Mouse (Mus musculus) spleen, adult 2 months (tissue): ENCODE results near the gene Chmp2b. TPM values are rescaled to one million over a fixed set of nuclear protein-coding genes. Genes with fewer than 3 reads are reported as not detected.

Experiments used
- DNase-seq, 2 experiments: peaks; one replicate each; pipeline versions ENCODE4 v3.0.0 to v3.0.0-alpha.2; 2012 to 2021; ENCODE audit warnings: low spot score in 2 of 2, low read depth in 1 of 2
- H3K27ac ChIP-seq: fragments of 200-500 bp; 2 replicates; pipeline ENCODE4 v1.5.1; 2012; ENCODE audit warnings: low read length, inconsistent platforms; ENCODE audit not compliant: insufficient read depth
- H3K27me3 ChIP-seq: fragments of 200-500 bp; 2 replicates; pipeline ENCODE4 v1.6.1; 2012; ENCODE audit warnings: mild to moderate bottlenecking, moderate library complexity, low read length, inconsistent platforms; ENCODE audit not compliant: control insufficient read depth, insufficient read depth
- H3K36me3 ChIP-seq: fragments of 200-500 bp; 2 replicates; pipeline ENCODE4 v1.6.1; 2012; ENCODE audit warnings: mild to moderate bottlenecking, low read length, inconsistent platforms; ENCODE audit not compliant: control insufficient read depth, insufficient read depth
- H3K4me1 ChIP-seq: fragments of 200-500 bp; 2 replicates; pipeline ENCODE4 v1.6.1; 2011; ENCODE audit warnings: inconsistent platforms; ENCODE audit not compliant: control insufficient read depth, insufficient read depth, insufficient read length
- H3K4me3 ChIP-seq: fragments of 200-500 bp; 2 replicates; pipeline ENCODE4 v1.5.1; 2011; ENCODE audit warnings: mild to moderate bottlenecking, inconsistent platforms; ENCODE audit not compliant: insufficient read depth, insufficient read length; ENCODE audit errors: extremely low read depth
- CTCF ChIP-seq: fragments of 200-500 bp; IDR thresholded peaks from 2 replicates; pipeline ENCODE4 v1.5.1; 2011; ENCODE audit warnings: mild to moderate bottlenecking, inconsistent platforms; ENCODE audit not compliant: insufficient read depth, insufficient read length, insufficient replicate concordance; ENCODE audit errors: extremely low read depth
- POLR2A ChIP-seq: fragments of 200-500 bp; IDR thresholded peaks from 2 replicates; pipeline ENCODE4 v1.6.1; 2011; ENCODE audit warnings: low read depth, low read length, inconsistent platforms
- WGBS: fragments of 180-500 bp; shearing (Covaris S2); methylation state at CpG from one replicate; pipeline ENCODE4 v1.1.7; 2018; 5-methylcytosine and 5-hydroxymethylcytosine counted together
- polyA plus RNA-seq: library from polyadenylated mRNA; depleted of rRNA; stranded (reverse); fragments of >200 nt; gene quantifications from 2 replicates; pipeline ENCODE4 v1.2.3, GENCODE M21; 2012

The Chmp2b gene
- polyA plus RNA-seq, 1 experiment = 6.4 TPM

GRCm38 (mm10) chr16:65554267-65554666 lies 8.3 kb downstream of the Chmp2b start:
- no peaks in the 10 kb centered on the region for H3K27me3 ChIP-seq
- TF ChIP-seq CTCF (no peak), POLR2A (no peak)
- peaks cover 2% of the 10 kb centered on the region; the same call in 1 of the 2 replicates for H3K4me1 ChIP-seq
- DNase-seq = no peak
- no peaks in the 10 kb centered on the region; the same call in 1 of the 2 replicates for H3K36me3 ChIP-seq
- no peak overlapping the region for H3K4me3 ChIP-seq
- WGBS = 86% methylated on average over 5 of the region's 5 CpGs
- no peak overlapping the region for H3K27ac ChIP-seq

- H3K36me3 ChIP-seq = peaks cover 2% of the 10 kb centered on the region; the same call in 1 of the 2 replicates
- TF ChIP-seq POLR2A = no peak
- TF ChIP-seq CTCF = no peak
- no peak overlapping the region for H3K27ac ChIP-seq
- H3K4me1 ChIP-seq = peaks cover 2% of the 10 kb centered on the region; the same call in 1 of the 2 replicates
- no peak overlapping the region for H3K4me3 ChIP-seq
- no peaks in the 10 kb centered on the region for H3K27me3 ChIP-seq
- DNase-seq = no peak
- WGBS = 95% methylated on average over 13 of the region's 13 CpGs
Observed at GRCm38 (mm10) chr16:65550814-65551213, 11.7 kb downstream of the Chmp2b start.

- Histone ChIP-seq H3K4me1 (peaks cover 2% of the 10 kb centered on the region; the same call in 1 of the 2 replicates), H3K4me3 (no peak overlapping the region), H3K27me3 (no peaks in the 10 kb centered on the region), H3K27ac (no peak overlapping the region), H3K36me3 (peaks cover 10% of the 10 kb centered on the region)
- TF ChIP-seq POLR2A (no peak), CTCF (no peak)
- DNase-seq = no peak
- 23% methylated on average over 7 of the region's 7 CpGs for WGBS
Observed at GRCm38 (mm10) chr16:65548960-65549359, 13.6 kb downstream of the Chmp2b start.

- peaks cover 27% of the 10 kb centered on the region for H3K36me3 ChIP-seq
Observed at GRCm38 (mm10) chr16:65543676-65544293, 18.7 kb downstream of the Chmp2b start.

GRCm38 (mm10) chr16:65533315-65533999 lies 29.1 kb downstream of the Chmp2b start:
- Histone ChIP-seq H3K4me3 (no peak overlapping the region), H3K4me1 (no peaks in the 10 kb centered on the region), H3K36me3 (peaks cover 3% of the 10 kb centered on the region), H3K27me3 (no peaks in the 10 kb centered on the region), H3K27ac (no peak overlapping the region)
- TF ChIP-seq POLR2A (no peak), CTCF (peak; percentile 9; the same call in 1 of the 2 replicates)
- DNase-seq = peak; percentile 7 to 18
- WGBS = 29% methylated on average over 12 of the region's 12 CpGs

More at GRCm38 (mm10) chr16:65543676-65544293, 18.7 kb downstream of the Chmp2b start:
- Histone ChIP-seq H3K27ac (no peak overlapping the region), H3K27me3 (no peaks in the 10 kb centered on the region), H3K4me3 (no peak overlapping the region), H3K4me1 (no peaks in the 10 kb centered on the region)
- 94% methylated on average over 11 of the region's 11 CpGs for WGBS
- TF ChIP-seq POLR2A (no peak), CTCF (no peak)
- DNase-seq = no peak

GRCm38 (mm10) chr16:65531663-65532062 lies 30.9 kb downstream of the Chmp2b start:
- Histone ChIP-seq H3K27me3 (no peaks in the 10 kb centered on the region), H3K4me3 (no peak overlapping the region), H3K27ac (no peak overlapping the region), H3K4me1 (no peaks in the 10 kb centered on the region), H3K36me3 (no peaks in the 10 kb centered on the region)
- no peak for DNase-seq
- 80% methylated on average over 8 of the region's 8 CpGs for WGBS
- TF ChIP-seq CTCF = no peak
- TF ChIP-seq POLR2A = no peak

GRCm38 (mm10) chr16:65529589-65529988 lies 32.9 kb downstream of the Chmp2b start:
- H3K4me3 ChIP-seq = no peak overlapping the region
- no peaks in the 10 kb centered on the region for H3K36me3 ChIP-seq
- H3K27ac ChIP-seq = no peak overlapping the region
- no peaks in the 10 kb centered on the region for H3K4me1 ChIP-seq
- no peaks in the 10 kb centered on the region for H3K27me3 ChIP-seq
- 70% methylated on average over 5 of the region's 5 CpGs for WGBS
- no peak for TF ChIP-seq POLR2A
- no peak for TF ChIP-seq CTCF
- no peak for DNase-seq
